Mouse (Mus musculus) kidney, adult 18-20 months (tissue): Measurements from ENCODE around the gene Nme9.

Experiments used
- DNase-seq: peaks from one replicate; pipeline ENCODE4 v3.0.0; 2021

The Nme9 gene

DNA sequence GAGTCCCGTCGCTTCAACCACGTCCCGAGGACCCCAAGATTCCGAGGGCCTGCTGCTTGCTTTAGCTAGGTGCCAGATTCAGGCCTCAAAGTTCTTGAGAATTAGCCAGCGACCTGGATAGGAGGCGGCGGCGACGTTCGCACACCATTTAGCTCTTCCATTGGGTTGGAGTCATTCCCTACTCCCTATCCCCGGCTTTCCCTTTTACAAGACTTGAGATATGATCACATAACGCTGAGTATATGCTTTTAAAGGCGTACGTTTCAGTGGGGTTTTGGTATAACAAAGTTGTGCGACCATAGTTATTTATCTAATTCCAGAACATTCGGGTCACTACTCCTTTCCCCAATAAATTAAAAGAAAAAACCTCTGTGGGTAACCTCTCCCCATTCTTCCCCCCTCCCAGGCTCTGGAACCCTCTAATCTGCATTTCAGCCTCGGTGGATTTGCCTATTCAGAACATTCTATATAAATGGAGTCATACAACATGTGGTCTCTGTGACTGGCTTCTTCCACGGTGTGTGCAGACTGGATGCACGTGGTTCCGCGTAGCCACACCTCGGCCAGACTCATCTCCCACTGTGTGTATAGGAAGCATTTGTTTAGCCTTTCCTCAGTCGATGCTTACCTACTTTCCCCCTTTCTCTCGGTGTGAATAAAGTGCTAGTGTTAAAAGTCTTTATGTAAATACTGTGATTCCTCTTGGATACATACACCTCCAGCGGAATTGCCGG, 14.1 kb upstream of the Nme9 start, which contains the start of gene Mras:
Gene Mras, minus strand, starts transcription at position 351 of the 734 bp plus-strand sequence.
- no peak for DNase-seq

DNA sequence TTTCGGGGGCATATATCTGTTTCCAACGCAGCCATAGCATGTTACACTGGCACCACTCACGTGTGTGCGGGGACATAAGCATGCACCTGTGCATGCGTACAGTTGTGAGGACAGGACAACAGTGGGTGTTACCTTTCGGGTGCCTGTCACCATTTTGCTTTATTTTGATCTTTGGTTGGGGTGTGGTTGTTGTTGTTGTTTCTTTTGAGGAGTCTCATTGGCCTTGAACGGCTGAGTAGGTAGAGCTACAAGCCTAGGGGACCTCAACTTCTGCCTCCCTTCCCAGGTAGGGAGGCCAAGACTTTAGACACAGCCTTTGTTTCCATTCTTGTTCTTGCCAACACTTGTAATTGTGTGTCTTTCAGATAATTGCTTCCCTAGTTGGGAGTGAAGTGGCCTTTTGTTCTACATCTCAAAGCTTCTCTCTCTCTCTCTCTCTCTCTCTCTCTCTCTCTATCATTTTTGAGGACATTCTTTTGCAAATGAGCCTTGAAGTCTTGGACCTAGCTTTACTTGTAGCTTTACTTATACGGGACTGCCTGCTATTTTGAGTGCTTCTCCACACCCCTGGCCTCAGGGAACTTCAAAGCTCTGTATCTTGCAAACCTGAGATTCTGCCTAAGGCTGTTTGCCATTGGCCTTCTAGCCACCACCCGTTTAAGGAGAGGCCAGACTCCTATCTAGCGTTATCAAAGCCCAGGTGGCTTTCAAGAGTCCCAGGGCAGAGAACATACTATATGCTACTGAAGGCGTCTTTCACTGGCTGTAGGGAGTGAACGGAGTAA, 13.3 kb upstream of the Nme9 start:
- DNase-seq, result no peak

DNA sequence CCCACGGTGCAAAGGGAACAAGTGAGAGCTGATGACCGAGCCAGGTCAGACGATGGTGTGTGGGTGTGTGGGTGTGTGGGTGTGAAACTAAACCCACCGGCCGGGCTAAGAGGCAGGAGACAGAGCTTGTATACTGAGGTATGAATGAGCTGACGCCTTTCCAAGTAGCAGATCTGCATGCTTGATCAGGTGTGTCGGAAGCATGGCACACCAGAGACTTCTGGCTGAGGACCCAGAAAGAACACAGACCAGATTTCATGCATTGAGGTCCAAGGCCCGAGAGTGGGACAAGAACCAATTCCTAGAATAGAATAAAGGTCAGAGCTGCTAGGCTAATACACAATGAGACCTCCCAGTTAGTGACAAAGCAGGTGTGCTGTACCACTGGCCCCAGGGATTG, 12.2 kb upstream of the Nme9 start:
- DNase-seq, result no peak

DNA sequence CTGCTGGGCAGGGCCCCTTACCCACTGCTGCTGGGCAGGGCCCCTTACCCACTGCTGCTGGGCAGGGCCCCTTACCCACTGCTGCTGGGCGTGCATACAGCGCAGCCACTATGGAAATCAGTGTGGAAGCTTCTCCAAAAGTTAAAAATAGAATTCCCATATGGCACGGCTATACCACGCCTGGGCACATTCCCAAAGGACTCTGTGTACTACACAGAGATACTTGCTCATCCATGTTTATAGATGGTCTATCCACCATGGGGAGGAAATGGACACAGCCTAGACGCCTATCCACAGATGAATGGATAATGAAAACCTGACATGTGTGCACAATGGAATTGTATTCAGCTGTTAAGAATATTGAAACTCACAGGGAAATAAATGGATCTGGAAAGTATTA, 10.3 kb upstream of the Nme9 start:
- no peak for DNase-seq

DNA sequence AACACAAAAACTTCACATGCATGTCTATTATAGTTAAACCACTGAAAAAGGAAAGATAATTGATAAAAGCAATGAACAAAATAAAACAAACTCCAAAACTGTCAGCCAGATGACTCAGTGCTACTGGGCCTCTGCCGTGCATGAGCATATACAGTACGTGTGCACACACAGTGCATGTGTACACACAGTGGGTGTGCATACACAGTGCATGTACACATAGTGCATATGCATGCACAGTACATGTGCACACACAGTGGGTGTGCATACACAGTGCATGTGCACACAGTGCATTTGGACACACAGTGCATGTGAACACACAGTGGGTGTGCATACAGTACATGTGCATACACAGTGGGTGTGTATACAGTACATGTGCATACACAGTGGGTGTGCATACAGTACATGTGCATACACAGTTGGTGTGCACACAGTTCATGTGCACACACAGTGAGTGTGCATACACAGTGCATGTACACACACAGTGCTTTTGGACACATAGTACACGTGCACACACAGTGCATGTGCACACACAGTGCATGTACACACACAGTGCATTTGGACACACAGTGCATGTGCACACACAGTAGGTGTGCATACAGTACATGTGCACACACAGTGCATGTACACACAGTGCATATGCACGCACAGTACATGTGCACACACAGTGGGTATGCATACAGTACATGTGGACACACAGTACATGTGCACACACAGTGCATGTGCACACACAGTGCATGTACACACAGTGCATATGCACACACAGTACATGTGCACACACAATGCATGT, 9.4 kb upstream of the Nme9 start:
- DNase-seq, result no peak

DNA sequence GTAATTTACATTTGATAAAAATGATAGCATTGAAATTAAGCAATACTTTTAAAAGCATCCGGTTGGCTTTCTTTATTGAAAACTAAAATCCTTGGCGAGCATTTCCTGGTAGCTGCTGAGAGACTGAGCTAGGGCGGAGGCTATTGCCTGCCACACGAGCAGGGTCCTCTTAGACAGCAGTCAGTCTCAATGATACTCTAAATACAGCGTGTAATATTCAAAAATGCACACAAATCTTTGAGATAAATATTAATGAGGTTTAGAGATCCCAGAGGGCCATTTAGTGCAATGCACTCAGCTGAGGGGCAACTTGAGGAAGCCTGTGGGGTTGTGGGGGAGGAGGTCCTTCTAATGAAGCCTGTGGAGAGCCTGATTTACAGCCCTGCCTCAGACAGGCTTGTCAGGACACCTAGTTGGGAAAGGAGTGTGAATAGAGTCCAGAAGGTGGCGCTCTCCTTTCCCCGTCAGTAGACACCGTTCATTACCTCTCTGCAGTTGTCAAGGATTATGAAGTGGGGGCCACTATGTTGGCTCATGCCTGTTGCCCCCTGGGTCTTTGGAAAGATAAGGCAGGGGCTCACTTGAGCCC, 6.6 kb upstream of the Nme9 start:
- peak; percentile 33 for DNase-seq

DNA sequence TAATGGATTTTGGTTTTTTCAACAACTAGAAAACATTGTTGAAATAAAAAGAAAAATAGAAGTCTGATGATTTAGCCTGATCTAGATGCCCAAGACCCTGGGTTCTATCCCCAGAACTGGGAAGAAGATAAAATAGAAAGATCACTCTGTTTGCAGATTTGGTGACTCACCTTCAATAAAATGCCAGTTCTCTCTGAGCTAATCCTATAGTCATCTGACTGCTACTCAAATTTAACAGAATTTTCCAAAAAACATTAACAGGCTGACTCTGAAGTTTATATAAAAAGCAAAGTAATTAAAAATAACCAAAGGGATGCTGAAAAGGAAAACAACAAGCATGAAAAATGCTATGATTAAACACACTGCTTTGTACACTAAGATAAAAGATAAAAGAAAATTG, 5.0 kb upstream of the Nme9 start:
- no peak for DNase-seq

DNA sequence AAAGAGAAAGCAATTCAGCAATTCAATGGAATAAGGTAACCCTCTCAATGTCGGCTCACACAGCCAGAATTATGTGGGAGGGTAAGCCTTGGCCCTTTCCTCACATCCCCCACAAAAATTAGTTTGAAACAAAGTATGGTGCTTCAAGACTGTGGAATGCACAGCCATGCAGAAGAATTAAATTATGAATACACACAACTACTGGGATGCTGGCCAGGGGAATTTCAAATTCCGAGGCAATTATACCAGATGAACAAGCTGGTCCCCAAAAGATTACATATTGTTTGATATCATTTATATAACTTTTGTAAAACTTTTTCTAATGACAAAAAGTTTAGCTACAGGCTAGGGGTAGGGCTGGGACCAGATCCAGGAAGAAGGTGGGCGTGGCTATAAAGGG, 4.0 kb upstream of the Nme9 start:
- no peak for DNase-seq

DNA sequence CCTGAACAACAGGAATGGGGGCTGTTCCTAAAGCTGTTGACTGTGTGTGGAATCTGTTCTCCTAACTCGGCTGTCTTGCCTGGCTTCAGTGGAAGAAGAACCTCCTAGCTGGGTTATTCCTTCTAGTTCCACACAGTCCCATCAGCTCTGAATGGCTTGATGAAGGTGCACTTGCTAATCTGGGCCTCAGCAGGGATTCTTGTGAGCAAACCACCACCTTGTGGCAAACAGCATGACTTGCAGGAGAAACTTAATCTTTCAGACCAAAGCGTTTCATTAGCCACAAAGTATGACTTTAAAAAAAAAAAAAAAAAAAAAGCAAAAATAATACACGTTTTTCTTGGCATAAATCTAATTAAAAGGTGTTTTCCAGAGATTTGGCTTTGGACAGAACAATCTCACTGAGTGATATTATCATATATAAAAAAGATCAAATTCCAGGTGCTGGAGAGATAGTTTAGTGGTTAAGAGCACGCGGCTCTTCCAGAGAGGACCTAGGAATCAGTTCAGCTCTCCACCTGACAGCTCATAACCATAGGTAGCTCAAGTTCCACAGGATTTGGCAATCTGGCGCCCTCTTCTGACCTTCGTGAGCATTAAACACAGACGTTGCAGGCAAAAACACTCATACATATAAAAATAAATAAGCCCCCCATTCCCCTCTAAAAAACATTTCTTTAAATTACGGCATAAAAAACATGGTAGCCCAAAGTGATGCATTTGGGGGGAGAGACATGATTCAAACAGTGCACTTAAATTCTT, 1.2 kb upstream of the Nme9 start:
- DNase-seq, result peak; percentile 16

DNA sequence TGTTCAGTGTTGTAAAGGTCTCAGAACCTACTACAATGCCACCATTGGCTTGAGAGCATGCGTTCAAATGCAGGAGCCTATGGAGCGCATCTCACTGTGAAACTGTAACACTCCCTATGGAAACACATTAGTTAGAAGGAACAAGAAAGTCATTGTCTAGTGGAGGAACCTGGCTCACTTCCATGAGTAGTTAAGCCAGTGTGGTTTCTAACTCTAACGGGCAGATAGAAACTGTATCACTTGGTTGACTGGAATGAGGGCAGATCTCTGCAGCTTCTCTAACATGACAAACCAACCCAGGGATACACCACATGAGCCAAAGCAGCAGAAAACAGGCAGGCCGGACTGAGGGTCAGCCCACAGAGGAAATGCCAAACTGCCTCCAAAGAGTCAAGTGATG, 2.9 kb downstream of the Nme9 start:
- no peak for DNase-seq

DNA sequence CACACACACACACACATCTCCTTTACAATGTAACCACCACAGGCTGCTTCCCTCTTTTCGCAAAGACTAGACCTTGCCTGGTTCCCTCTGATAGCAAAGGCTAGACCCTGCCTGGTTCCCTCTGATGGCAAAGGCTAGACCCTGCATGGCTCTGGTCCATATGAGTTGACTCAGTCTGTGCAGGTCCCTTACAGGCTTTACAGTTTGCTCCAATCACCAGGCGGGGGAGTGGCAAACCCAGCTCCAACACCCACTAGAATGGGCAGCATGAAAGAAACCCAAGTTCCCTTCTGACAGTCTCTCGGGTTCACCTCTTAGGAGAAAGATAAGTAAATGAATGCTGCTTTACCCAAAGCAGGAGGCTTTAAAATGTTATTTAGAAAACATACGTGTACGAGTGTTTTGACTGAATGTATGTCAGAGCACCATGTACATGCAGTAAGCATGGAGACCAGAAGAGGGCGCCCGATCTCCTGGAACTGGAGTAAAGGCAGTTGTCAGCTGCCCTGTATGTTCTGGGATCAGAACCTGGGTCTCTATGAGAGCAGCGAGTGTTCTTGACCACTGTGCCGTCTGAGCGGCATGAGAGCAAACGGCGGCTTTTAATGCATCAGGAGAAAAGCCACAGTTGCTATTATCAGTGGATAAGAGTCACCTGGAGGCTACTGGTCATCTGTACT, 7.4 kb downstream of the Nme9 start:
- DNase-seq, result peak; percentile 71

DNA sequence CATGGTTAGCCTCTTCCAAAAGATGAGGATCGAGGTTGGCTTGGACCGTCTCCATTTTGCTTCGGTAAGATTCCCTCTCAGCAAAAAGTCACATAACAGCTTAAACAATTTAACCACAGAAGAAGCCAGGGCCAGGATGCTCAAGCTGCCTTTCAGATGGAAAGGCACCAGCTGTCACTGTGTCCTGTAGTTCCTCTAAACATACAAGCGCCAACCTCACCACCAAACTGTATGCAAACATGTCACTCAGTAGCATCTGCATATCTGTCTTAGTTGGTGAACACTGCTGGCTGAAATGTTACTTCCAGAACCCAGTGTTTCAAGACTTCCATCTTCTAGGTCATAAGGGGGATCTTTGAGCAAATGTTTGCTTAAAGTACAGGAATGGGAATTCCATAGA, 8.5 kb downstream of the Nme9 start:
- no peak for DNase-seq

DNA sequence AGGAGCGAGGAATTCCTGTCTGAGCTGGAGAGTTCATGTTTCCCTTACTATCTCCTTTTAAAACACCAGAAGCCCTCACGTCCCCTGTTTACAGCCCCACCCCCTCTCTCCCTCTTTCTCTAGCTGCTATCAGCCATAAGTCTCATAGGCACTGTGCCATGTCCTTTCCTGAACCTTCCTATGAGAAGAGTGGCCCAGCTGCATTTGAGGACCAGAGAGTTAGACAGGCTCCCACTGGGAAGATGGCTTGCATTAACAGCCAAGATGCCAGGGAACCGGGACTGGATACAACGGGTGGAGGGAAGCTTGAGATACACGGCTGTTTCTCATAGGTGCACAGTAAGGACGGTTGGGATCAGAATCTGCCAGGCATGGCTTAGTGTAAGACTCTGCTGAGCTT, 13.6 kb downstream of the Nme9 start:
- no peak for DNase-seq

DNA sequence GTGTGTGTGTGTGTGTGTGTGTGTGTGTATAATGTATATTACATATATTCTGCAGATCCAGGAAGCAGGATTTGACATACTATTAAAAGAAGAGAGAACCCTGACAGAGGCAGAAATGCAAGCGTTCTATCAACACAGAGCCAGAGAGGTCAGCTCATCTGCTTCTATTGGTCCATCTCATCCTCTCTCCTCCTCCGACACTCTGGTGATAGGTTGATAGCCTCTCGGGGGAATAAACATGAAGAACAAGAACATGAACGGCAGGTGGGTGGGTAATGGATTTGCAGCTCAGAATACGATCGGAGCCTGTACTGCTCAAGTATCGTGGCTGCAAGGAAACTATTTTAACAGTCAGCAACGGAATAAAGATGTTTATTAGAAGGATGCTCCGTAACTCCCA, 17.3 kb downstream of the Nme9 start:
- DNase-seq, result no peak

DNA sequence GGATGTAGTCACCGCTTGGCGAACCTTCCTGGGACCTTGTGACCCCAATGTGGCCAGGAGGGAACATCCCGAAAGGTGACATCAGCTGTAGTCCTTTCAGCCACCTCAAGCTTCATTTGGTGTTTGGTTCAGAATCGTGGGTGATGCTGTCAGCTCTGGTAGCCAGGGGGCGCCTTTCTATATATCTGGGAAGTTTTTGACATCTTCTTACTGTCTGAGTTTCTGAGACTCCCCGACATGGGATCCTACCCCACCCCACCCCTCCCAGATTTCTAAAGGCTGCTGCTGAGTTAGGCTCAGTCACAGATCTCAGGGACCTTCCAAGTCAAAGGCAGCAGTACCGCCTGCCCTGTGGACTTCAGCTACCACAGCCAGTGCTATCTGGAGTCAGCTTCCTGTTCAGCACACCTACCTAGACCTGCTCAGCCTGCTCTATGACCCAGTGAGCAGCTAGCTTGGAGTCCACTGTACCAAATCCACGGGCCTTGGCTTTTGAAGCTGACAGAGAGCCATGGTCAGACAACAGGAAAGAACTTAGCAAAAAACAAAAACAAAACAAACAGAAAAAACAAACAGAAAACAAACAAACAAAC, 18.5 kb downstream of the Nme9 start:
- DNase-seq, result peak; percentile 15

DNA sequence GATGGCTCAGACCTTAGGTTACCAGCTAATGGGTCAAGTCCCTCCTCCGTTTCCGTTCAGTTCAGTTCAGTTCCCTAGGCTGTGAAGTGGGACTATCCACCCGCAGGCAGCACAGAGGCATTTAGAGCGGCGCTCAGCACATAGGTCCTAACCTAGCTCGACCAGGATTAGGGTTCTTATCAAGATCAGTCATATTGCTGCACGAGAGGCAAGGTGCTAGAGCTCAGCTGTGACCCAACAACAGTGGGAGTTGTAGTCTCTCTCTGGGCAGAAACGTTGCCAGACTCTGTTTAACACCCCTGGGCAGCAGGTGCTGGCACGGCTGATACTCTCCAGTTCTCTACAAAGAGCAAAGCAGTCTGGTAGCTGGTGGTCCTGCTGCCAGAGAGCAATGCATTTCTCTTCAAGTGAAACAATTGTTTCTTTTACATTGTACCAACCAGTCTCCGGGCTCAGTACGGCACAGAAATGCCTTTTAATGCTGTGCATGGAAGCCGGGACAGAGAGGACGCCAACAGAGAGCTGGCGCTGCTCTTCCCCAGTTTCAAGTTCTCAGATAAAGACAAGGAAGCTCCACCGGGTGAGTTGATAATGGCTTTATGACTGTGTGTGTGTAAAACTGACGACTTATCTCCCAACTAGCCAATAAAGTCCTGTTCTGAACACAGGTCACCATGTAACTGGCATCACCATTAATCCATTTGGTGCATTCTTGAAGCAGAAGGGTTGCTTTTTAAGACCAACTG, 19.2 kb downstream of the Nme9 start:
- DNase-seq, result no peak

DNA sequence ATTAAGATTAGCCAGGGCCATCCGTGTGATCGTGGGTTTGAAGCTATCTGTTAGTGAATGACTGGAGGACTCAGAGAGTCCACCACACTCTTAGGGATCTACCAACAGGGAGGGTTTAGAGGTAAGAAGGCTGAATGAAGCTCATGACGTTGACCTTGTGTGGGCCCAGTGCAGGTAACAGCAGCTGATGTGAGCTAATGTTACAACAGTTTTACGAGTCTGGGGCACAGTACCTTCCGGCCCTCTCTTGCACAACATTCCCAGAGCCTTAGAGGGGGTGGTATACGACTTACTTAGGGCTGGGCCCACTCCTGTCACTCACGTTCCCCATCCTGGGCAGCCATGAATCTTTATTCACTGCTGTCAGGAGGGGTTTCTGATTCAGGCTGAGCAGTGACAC, 20.1 kb downstream of the Nme9 start:
- no peak for DNase-seq

DNA sequence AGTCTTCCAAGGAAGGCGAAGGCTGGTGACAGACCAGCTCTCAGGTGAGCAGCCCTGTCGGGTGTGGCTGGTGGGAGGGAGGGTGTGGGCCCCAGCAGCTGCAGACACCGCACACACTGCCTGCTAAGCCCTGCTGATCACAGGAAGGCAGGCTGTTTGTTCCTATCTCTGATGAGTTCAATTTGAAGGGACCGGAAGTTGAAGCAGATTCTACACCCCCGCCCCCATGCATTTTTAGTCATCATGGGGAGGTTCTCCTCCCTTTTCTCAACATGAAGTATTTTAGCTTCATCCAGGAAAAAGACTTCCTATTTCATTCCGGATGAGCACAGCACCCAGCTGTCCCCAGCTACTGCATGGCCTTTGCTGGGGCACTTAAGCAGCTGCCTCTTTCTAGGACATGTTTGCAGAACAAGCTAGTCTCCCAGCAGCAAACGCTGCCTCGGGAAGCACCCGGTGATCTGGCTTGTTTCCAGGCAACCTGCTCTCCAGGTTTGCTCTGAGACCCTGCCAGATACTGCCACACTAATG, 28.0 kb downstream of the Nme9 start:
- DNase-seq, result no peak

DNA sequence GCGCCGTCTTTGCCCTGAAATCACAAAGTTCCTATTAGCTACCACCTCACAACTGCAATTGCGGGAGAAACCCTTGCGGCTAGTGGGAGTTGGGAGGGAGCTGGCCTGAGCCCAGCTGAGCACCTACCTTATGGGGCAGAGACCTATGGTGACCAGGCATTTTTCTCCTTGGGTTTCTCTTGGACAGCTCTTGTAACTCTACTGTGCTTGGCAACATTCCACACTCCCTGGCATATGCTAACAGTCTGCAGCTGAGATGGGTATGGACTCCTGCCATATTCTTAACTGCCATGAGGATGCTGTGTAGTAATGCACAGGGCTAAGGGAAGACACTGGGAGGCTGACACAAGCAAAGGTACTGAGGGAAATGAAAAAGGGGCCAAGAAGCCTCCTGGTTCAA, 29.5 kb downstream of the Nme9 start:
- no peak for DNase-seq

DNA sequence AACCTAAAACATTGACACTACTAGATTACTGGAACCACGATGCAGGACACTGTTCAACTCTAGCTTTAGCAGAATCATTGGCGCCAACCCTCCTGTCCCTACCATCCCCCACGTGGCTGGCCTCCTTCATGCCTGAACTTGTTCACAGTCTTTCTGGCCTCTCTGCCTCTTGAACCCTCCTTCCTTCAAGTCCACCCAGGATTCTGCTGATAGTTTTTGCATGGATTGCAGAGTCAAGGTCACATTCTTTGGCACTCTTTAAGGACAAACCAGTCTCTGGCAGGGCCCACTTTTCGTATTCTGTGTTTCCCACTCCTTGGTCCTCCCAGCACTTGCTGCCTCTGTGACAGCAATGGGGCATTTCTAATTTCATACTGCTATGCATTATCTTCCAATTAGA, 31.9 kb downstream of the Nme9 start:
- no peak for DNase-seq

DNA sequence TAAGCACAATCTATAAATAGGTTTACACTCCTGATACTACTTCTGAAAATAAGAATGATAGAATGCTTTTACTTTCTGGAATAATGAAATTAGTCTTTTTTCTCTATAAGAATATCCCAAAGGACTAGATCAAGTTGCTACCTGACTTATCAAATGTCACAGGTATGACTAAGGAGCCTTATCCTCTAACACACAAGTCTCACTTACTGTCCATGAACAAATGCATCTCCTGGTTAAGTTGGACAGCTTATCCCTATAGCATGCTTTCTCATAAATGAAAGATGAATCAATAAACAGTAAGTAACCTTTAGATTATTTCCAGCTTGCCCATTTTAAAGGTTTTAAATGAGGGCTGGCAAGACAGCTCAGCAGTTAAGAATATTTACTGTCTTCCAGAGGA, 33.4 kb downstream of the Nme9 start:
- DNase-seq, result no peak
